Mouse (Mus musculus): ENCODE data around the gene Slc7a3. TPM values are rescaled to one million over a fixed set of nuclear protein-coding genes. Genes with fewer than 3 reads are reported as not detected.
A peak's percentile ranks its signal among the peaks of the same experiment; 100 is the strongest.
"Not testable (repeated sequence)": the region's sequence is repeated elsewhere in the genome, so short reads cannot be mapped to it uniquely, and the experiment has no call there.

Gene Slc7a3
- 10 to 100 TPM; 17.7 to 20.1 TPM for total RNA-seq (2021)
- long read RNA-seq, transcript Slc7a3-205 (11 exons, 2,717 nt): minor isoform, 5 of 24 reads
- long read RNA-seq, transcript Slc7a3-201 (12 exons, 2,232 nt): major isoform, 14 of 24 reads
- long read RNA-seq, partial matches to known transcripts: 3 of 24 reads
- long read RNA-seq, other reads (novel, unspliced or antisense): 2 of 24 reads

DNA sequence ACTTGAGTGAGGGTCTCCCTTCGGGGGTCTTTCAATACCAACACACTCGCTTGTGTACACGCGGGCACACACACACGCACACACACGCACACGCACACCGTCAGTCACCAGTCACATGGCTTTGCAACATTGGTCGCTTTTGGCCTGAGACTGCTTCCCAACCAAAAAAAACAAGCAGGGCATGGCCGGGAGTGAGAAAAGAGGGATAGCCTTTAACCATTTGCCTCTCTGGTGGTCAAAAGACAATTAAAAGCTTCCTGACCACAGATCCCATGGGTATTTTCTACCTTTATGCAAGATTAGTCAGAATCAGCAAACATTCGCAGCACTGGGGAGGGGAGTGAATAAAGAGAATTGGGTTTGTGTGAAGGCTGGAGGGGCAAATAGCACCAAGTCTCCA lies at the start of gene Slc7a3:
Slc7a3 (minus strand) TSS at position 101 of the 400 bp plus-strand sequence.
- no peak for DNase-seq (ENCODE audit: low spot score in 2 of 2)

DNA sequence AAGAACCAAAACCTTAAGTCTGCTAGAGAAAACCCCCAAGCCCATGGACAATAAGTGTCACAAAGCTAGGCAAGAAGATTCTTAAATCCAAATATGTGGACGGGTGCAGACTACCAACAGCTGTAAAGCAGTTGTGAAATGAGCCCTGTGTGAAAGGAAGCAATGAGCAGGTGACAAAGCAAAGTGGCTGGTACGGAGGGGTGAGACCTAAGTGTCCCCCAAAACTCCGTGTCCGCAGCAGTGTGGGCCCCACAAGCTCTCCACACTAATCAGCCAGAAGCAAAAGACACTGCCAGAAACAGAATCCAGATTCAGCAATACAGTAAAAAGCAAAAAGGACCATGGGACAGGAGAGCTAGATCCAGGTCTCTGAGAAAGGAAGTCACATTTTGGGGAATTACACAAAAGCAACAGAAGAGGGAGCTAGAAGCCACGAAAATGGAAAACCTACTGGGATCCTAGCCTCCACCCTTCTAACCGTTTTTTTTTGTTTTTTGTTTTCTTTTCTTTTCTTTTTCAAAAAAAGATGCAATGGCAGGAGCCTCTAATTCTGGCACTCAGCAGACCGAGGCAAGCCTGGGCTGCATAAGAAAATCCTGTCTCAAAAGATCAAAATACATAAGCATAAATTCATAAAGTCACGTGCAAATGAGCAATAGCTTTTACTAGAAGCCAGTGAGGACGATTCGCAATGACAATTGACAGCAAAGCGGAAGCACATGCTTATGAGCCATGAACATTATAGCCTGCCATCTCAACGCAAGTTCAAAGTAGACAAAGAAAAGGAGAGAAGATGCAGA lies 46.4 kb upstream of the Slc7a3 start:
- DNase-seq (ENCODE audit: low spot score in 2 of 2): peak in 1 of 2 experiments; percentile 14

DNA sequence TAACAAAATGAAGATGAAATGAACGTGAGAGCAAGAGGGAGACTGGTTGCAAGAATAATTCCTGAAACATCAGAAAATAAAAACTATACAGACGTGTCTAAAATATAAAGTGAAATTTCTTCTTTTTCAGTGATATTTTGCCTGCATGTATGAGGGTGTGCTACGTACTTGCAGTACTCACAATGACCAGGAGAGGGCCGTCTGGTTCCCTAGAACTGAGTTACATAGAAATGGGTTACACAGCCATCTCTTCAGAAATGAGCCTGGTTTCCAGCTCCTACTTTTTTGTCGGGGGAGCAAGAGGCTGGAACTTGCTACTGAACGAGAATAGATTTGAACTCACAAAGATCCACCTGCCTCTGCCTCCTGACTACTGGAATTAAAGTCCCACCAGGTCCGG lies 45.2 kb upstream of the Slc7a3 start:
- peak; percentile 73 to 76 for DNase-seq (ENCODE audit: low spot score in 2 of 2)

DNA sequence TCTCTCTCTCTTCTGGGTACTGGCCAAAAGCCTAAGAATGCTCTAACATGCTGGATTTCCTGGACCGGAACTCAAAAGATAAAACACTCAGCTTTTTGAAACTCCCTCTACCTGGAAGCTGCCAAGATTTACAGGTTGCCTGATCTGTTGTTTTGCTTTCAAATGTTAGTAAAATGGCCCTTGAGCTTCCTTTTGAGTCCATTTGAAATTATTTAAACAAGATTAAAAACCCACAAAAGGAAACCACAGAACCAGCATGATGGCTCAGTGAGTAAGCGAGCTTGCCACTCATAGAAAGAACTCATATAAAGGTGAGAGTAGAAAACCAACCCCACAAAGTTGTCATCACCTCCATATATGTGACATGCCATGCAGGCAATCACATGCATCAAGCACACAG lies 42.7 kb upstream of the Slc7a3 start:
- DNase-seq (ENCODE audit: low spot score in 2 of 2): no peak

DNA sequence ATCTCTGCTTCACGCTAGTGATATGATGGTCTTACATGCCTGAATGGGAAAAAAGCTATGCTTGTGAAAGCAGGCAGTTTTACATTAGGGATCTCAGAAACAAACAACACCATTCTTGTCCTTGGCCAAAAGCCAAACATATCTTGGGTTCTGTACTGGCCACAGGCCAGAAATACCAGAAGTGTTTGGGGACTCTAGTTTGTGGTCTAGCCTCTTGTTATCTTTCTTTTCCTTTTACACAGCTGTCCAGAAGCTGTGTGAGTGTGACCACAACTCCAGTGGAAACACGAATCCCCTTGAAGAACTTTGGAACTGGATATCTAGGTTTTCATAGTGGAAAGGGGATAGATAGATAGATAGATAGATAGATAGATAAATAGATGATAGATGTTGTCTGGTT lies 41.2 kb upstream of the Slc7a3 start:
- no peak for DNase-seq (ENCODE audit: low spot score in 2 of 2)

DNA sequence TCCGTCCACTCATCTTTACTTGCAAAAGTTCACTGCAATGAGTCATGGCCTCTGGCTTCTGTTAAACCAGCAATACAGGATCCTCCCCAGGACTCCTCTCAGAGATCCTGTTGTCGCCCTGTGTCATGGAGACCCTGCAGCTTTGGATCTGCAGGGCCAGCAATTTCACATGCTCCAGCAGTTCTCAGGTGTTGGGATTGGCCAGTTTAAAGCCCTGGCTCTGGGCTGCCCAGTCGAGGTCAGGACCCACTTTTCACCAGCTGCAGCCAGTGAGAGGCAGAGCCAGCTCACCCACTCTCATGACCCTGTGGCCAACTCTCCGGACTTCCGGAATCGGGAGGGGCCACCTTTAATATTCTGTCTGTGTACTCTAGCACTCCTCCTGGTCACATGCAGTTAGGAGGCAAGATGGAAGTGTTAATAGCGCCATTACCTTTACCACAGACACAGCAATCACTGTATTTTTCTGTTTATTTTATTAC lies 40.7 kb upstream of the Slc7a3 start:
- no peak for DNase-seq (ENCODE audit: low spot score in 2 of 2)

DNA sequence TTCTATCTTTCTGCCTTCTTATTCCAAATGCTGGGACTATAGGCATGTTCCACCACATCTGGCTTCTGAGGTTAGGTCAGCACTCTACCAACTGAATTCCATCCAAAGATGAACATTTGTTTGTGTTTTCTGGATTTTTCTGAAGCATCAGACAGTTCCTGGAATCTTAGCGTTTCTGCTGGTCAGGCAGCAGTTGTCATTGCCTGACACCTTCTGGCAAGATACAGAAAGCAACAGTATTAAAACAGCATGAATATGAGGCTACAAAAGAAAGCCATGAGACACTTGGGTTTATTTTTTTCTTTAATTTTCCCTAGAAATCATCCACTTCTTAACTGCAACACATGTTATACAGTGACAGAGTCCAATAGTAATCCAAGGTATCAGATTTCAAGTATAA lies 34.7 kb upstream of the Slc7a3 start:
- no peak for DNase-seq (ENCODE audit: low spot score in 2 of 2)

DNA sequence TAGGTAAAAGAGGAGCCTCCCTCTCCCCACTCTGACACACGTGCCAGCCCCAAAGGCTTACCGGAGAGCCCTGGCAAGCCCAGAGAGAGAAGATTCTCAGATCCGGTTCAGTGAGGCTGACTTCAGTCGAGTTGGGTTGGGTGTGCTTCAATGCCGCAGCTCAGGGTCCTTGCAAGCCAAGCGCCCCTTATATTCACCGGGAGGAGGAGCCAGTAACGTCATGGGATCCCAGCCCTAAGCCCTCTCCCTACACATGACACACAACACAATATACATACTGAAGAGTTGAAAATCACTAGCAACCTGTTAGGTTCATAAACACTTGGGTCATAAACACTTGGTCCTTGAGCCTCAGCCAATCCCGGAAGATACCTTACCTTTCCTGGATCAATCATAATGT lies 609 bp downstream of the Slc7a3 start:
- DNase-seq (ENCODE audit: low spot score in 2 of 2): not testable (repeated sequence)

DNA sequence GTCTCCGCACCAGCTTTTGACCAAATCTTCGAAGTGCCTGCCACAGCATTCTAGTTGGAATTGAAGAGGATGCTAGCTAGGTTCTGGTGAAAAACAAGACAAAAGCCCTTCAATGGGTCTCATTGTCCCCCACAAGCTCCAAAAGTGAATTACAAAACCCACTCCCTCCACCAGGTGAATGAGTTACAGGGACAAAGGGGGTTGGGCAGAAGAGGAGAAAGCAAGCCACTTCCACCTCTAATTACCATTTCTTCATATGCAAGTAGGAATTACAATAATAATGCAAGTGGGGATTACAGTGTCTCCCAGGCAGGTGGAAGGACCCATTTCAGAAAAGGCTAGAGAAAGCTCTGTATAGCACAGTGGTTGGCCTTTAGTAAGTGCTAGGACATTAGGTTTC lies 1.6 kb downstream of the Slc7a3 start:
- DNase-seq (ENCODE audit: low spot score in 2 of 2): no peak

DNA sequence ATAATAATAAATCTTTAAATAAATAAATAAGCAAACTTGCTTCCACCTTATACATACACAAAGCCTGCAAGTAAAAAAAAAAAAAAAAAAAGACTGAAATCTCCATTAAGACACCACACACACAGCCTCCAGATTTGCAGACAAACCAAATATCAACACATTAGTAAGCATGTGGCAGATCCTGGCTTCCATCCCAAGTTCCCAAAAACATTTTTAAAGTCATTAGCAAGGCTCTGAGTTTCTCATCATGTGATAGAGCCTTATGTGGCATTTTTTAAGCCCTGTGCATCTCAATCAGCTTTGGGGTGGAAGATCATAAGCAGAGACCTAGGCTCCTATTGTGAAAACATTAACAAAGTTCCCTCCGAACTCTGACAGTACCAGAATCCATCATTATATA lies 20.6 kb downstream of the Slc7a3 start:
- no peak for DNase-seq (ENCODE audit: low spot score in 2 of 2)

DNA sequence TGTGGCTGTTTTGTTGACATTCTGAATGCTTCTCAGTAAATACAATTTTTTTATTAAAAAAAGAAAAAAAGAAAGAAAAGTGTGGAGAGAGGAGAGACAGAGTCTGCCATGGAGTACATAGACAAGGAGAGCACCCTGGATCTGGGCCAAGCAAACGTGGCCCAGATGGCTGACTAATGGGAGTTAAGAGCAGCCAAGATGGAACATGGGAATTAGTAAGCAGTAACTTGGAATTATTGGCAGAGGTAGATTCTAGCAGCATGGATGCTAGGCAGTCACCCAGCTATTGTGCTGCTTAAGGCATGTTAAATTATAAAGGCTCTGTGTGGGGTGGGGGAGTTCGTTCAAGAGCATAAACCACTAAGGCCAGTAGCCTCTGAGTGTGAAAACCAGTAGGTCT lies 22.3 kb downstream of the Slc7a3 start:
- DNase-seq (ENCODE audit: low spot score in 2 of 2): no peak

DNA sequence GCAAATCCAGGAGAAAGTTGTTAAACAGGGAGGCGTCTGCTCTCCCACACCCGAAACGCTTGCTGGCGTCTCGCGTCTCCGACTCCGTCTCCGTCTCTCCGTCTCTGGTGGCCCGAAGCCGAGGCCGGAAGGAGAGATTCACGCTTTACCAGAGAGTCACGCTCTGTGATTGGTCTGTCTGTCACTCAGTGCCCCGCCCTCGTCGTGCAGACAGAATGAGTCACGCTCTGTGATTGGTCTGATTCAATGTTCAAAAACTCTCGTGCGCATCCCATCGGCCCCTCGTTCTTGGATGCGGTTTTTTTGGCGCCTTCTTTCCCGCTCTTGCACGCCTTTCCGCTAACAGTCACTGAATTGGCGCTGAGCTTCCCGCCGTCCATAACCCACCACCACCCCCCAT lies 26.3 kb downstream of the Slc7a3 start, which contains the start of gene Tex11:
Tex11 (minus strand) TSS at position 127 of the 400 bp plus-strand sequence.
- DNase-seq (ENCODE audit: low spot score in 2 of 2): no peak

Other genes starting within 250 kb of the Slc7a3 start
- gene Tex11, start 26.4 kb downstream of the Slc7a3 start, total RNA-seq (2021): under 1 TPM; 0.09 to 0.14 TPM
- 10 to 100 TPM; 70.3 to 76.2 TPM for gene Snx12, start 136.5 kb upstream of the Slc7a3 start, total RNA-seq (2021)
- gene Foxo4, start 168.5 kb upstream of the Slc7a3 start, total RNA-seq (2021): 10 to 100 TPM; 14.2 to 16.2 TPM
- gene Gm614, start 178.0 kb upstream of the Slc7a3 start, total RNA-seq (2021): not detected
- 1 to 10 TPM; 2.6 to 3.1 TPM for gene Il2rg, start 182.2 kb upstream of the Slc7a3 start, total RNA-seq (2021)
- gene Gm20489, start 183.0 kb upstream of the Slc7a3 start, total RNA-seq (2021): not detected
- gene Med12, start 188.0 kb upstream of the Slc7a3 start, total RNA-seq (2021): 10 to 100 TPM; 34.0 to 34.5 TPM
- 100 to 1,000 TPM; 210 to 217 TPM for gene Nlgn3, start 213.1 kb upstream of the Slc7a3 start, total RNA-seq (2021)

Measured in layer of hippocampus, postnatal 10 days (tissue).